Mouse (Mus musculus): ENCODE measurements at regions not wholly inside any gene's neighbourhood (a gene's known extent, or its start where the extent isn't known, plus 50 kb on each side); places are given as distances from the start of the nearest gene placed in this dataset.
A peak's percentile ranks its signal among the peaks of the same experiment; 100 is the strongest.

DNA sequence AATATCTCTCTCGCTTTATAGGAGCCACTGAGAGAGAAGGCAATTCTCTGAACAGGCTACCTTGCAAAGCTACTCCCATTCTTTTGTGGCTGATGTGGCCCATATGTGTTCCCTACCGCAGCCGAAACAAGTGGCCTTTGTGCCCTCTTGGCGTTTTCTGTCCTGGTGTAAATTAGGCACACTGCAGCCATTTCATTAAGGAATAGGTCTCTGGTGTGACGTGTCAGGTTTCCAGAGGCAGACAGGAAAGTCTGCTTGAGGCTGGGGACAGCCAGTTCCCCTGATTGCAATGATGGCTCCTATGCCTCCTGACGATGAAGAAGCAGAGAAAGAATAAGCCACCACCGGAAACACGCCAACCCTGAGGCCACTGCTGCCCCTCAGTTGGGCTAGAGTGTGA is 59.3 kb upstream of the Bcor start:
- Histone ChIP-seq H3K36me3 (ENCODE audit: control insufficient read depth, insufficient read depth, low read length) (no peaks in the 10 kb centered on the region), H3K9me3 (ENCODE audit: control insufficient read depth, low read length) (no peaks in the 10 kb centered on the region), H3K27me3 (replicated peaks; ENCODE audit: control insufficient read depth, insufficient read depth, low read length) (no peaks in the 10 kb centered on the region), H3K4me1 (ENCODE audit: control insufficient read depth, insufficient read depth, low read depth, low read length) (no peaks in the 10 kb centered on the region), H3K4me3 (ENCODE audit: low read length) (no peak overlapping the region), H3K27ac (ENCODE audit: low read depth, low read length) (no peak overlapping the region), H3K9ac (ENCODE audit: low read depth, low read length) (no peak overlapping the region), H3K4me2 (ENCODE audit: low read length) (no peak overlapping the region)
- no peak for ATAC-seq
- 59% methylated on average over 8 of the region's 8 CpGs for WGBS

DNA sequence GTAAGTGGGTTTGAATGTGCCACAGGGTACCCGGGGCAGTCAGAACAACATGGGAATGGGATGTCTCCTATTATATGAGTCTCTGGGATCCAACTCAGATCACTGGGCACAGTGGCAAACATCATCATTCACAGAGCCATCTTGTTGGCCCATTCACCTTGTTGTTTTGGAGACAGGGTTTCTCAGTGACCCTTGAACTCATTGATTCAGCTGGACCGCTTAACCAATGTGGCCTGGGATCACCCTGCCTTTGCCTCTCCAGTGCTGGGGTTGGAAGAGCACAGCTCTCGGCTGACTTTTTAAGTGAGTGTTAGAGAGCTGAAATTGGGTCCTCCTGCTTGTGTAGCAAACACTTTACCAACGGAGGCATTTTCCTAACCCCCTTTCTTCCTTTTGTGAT is 64.2 kb upstream of the Bcor start:
- Histone ChIP-seq H3K9me3 (ENCODE audit: control insufficient read depth, low read length) (no peaks in the 10 kb centered on the region), H3K36me3 (ENCODE audit: control insufficient read depth, insufficient read depth, low read length) (no peaks in the 10 kb centered on the region), H3K4me1 (ENCODE audit: control insufficient read depth, insufficient read depth, low read depth, low read length) (no peaks in the 10 kb centered on the region), H3K27ac (ENCODE audit: low read depth, low read length) (no peak overlapping the region), H3K27me3 (replicated peaks; ENCODE audit: control insufficient read depth, insufficient read depth, low read length) (no peaks in the 10 kb centered on the region), H3K4me2 (ENCODE audit: low read length) (no peak overlapping the region), H3K4me3 (ENCODE audit: low read length) (no peak overlapping the region), H3K9ac (ENCODE audit: low read depth, low read length) (no peak overlapping the region)
- WGBS, result 79% methylated on average over 4 of the region's 4 CpGs
- ATAC-seq, result no peak

GRCm38 (mm10) chrX:12225116-12225891 is 65.1 kb upstream of the Bcor start:
- H3K9ac ChIP-seq (ENCODE audit: low read depth, low read length), result peak overlapping the region; percentile 54; the same call in 1 of the 2 replicates
- H3K4me1 ChIP-seq (ENCODE audit: control insufficient read depth, insufficient read depth, low read depth, low read length), result no peaks in the 10 kb centered on the region
- no peaks in the 10 kb centered on the region for H3K36me3 ChIP-seq (ENCODE audit: control insufficient read depth, insufficient read depth, low read length)
- 12% methylated on average over 19 of the region's 19 CpGs for whole genome bisulfite sequencing
- no peak overlapping the region for H3K27ac ChIP-seq (ENCODE audit: low read depth, low read length)
- peak overlapping the region; percentile 47 for H3K4me2 ChIP-seq (ENCODE audit: low read length)
- no peaks in the 10 kb centered on the region for H3K27me3 ChIP-seq (replicated peaks; ENCODE audit: control insufficient read depth, insufficient read depth, low read length)
- peak overlapping the region; percentile 9; the same call in 1 of the 2 replicates for H3K4me3 ChIP-seq (ENCODE audit: low read length)
- ATAC-seq, result peak; percentile 73
- no peaks in the 10 kb centered on the region for H3K9me3 ChIP-seq (ENCODE audit: control insufficient read depth, low read length)

GRCm38 (mm10) chrX:12225892-12226206 is 65.7 kb upstream of the Bcor start:
- Histone ChIP-seq H3K9me3 (ENCODE audit: control insufficient read depth, low read length) (no peaks in the 10 kb centered on the region), H3K9ac (ENCODE audit: low read depth, low read length) (peak overlapping the region; percentile 54; the same call in 1 of the 2 replicates), H3K27ac (ENCODE audit: low read depth, low read length) (no peak overlapping the region), H3K36me3 (ENCODE audit: control insufficient read depth, insufficient read depth, low read length) (no peaks in the 10 kb centered on the region), H3K4me2 (ENCODE audit: low read length) (peak overlapping the region; percentile 47), H3K4me1 (ENCODE audit: control insufficient read depth, insufficient read depth, low read depth, low read length) (no peaks in the 10 kb centered on the region), H3K27me3 (replicated peaks; ENCODE audit: control insufficient read depth, insufficient read depth, low read length) (no peaks in the 10 kb centered on the region), H3K4me3 (ENCODE audit: low read length) (no peak overlapping the region)
- ATAC-seq, result peak; percentile 54
- 17% methylated on average over 3 of the region's 3 CpGs for WGBS

GRCm38 (mm10) chrX:12240505-12241011 is 80.4 kb upstream of the Bcor start:
- no peak overlapping the region for H3K4me3 ChIP-seq (ENCODE audit: low read length)
- ATAC-seq, result no peak
- H3K4me1 ChIP-seq (ENCODE audit: control insufficient read depth, insufficient read depth, low read depth, low read length), result no peaks in the 10 kb centered on the region
- H3K9me3 ChIP-seq (ENCODE audit: control insufficient read depth, low read length), result no peaks in the 10 kb centered on the region
- WGBS, result 64% methylated on average over 4 of the region's 4 CpGs
- no peaks in the 10 kb centered on the region for H3K27me3 ChIP-seq (replicated peaks; ENCODE audit: control insufficient read depth, insufficient read depth, low read length)
- no peak overlapping the region for H3K4me2 ChIP-seq (ENCODE audit: low read length)
- H3K36me3 ChIP-seq (ENCODE audit: control insufficient read depth, insufficient read depth, low read length), result no peaks in the 10 kb centered on the region
- H3K27ac ChIP-seq (ENCODE audit: low read depth, low read length), result no peak overlapping the region
- H3K9ac ChIP-seq (ENCODE audit: low read depth, low read length), result no peak overlapping the region

DNA sequence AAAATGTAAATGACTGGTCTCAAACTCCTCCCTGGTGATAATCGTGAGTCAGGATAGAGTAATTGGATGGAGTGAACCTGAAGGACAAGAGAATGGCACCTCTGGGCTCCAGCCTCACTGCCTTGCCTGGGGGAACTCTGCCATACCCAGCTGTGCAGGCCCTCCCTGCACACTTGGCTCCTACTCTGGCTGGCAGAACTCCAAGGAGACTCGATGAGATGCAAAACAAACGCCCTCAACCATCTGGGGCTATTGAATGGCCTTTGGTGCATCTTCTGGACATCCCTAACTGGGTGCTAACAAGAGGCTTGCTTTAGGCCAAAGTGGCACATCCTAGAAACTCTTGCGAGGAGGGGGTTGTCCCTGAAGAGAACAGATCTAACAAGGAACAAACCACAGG is 81.6 kb upstream of the Bcor start:
- 29% methylated on average over 4 of the region's 4 CpGs for WGBS
- no peak overlapping the region for H3K27ac ChIP-seq (ENCODE audit: low read depth, low read length)
- H3K36me3 ChIP-seq (ENCODE audit: control insufficient read depth, insufficient read depth, low read length), result no peaks in the 10 kb centered on the region
- no peak overlapping the region for H3K4me2 ChIP-seq (ENCODE audit: low read length)
- H3K27me3 ChIP-seq (replicated peaks; ENCODE audit: control insufficient read depth, insufficient read depth, low read length), result no peaks in the 10 kb centered on the region
- no peak overlapping the region for H3K4me3 ChIP-seq (ENCODE audit: low read length)
- no peak; the same call in 1 of the 2 replicates for ATAC-seq
- no peaks in the 10 kb centered on the region for H3K4me1 ChIP-seq (ENCODE audit: control insufficient read depth, insufficient read depth, low read depth, low read length)
- no peaks in the 10 kb centered on the region for H3K9me3 ChIP-seq (ENCODE audit: control insufficient read depth, low read length)
- no peak overlapping the region for H3K9ac ChIP-seq (ENCODE audit: low read depth, low read length)

GRCm38 (mm10) chrX:12249071-12249470 is 88.9 kb upstream of the Bcor start:
- ATAC-seq, result no peak
- Histone ChIP-seq H3K27ac (ENCODE audit: low read depth, low read length) (no peak overlapping the region), H3K4me3 (ENCODE audit: low read length) (no peak overlapping the region), H3K9ac (ENCODE audit: low read depth, low read length) (no peak overlapping the region), H3K4me1 (ENCODE audit: control insufficient read depth, insufficient read depth, low read depth, low read length) (no peaks in the 10 kb centered on the region), H3K9me3 (ENCODE audit: control insufficient read depth, low read length) (no peaks in the 10 kb centered on the region), H3K4me2 (ENCODE audit: low read length) (no peak overlapping the region), H3K27me3 (replicated peaks; ENCODE audit: control insufficient read depth, insufficient read depth, low read length) (no peaks in the 10 kb centered on the region), H3K36me3 (ENCODE audit: control insufficient read depth, insufficient read depth, low read length) (no peaks in the 10 kb centered on the region)
- WGBS, result 79% methylated on average over 4 of the region's 4 CpGs

- no peaks in the 10 kb centered on the region for H3K36me3 ChIP-seq (ENCODE audit: control insufficient read depth, insufficient read depth, low read length)
- H3K27ac ChIP-seq (ENCODE audit: low read depth, low read length), result no peak overlapping the region
- H3K9ac ChIP-seq (ENCODE audit: low read depth, low read length), result no peak overlapping the region
- no peaks in the 10 kb centered on the region for H3K4me1 ChIP-seq (ENCODE audit: control insufficient read depth, insufficient read depth, low read depth, low read length)
- no peak for ATAC-seq
- H3K4me3 ChIP-seq (ENCODE audit: low read length), result no peak overlapping the region
- 90% methylated on average over 4 of the region's 4 CpGs for WGBS
- no peak overlapping the region for H3K4me2 ChIP-seq (ENCODE audit: low read length)
- no peaks in the 10 kb centered on the region for H3K9me3 ChIP-seq (ENCODE audit: control insufficient read depth, low read length)
- H3K27me3 ChIP-seq (replicated peaks; ENCODE audit: control insufficient read depth, insufficient read depth, low read length), result no peaks in the 10 kb centered on the region
These were observed 89.8 kb upstream of the Bcor start for GRCm38 (mm10) chrX:12249911-12250310.

- H3K9ac ChIP-seq (ENCODE audit: low read depth, low read length), result peak overlapping the region; percentile 57
- no peaks in the 10 kb centered on the region for H3K36me3 ChIP-seq (ENCODE audit: control insufficient read depth, insufficient read depth, low read length)
- peak overlapping the region; percentile 70 for H3K4me2 ChIP-seq (ENCODE audit: low read length)
- 19% methylated on average over 22 of the region's 32 CpGs for WGBS
- no peaks in the 10 kb centered on the region for H3K4me1 ChIP-seq (ENCODE audit: control insufficient read depth, insufficient read depth, low read depth, low read length)
- H3K27ac ChIP-seq (ENCODE audit: low read depth, low read length), result no peak overlapping the region
- H3K27me3 ChIP-seq (replicated peaks; ENCODE audit: control insufficient read depth, insufficient read depth, low read length), result no peaks in the 10 kb centered on the region
- no peaks in the 10 kb centered on the region for H3K9me3 ChIP-seq (ENCODE audit: control insufficient read depth, low read length)
- ATAC-seq, result peak; percentile 82
- peak overlapping the region; percentile 38 for H3K4me3 ChIP-seq (ENCODE audit: low read length)
These were observed 91.9 kb upstream of the Bcor start for GRCm38 (mm10) chrX:12251853-12252679.

Measured in hindbrain, embryonic 16.5 days (tissue).